16 mouse cellular contexts compared by ENCODE assay signal in the genomic region with DNA sequence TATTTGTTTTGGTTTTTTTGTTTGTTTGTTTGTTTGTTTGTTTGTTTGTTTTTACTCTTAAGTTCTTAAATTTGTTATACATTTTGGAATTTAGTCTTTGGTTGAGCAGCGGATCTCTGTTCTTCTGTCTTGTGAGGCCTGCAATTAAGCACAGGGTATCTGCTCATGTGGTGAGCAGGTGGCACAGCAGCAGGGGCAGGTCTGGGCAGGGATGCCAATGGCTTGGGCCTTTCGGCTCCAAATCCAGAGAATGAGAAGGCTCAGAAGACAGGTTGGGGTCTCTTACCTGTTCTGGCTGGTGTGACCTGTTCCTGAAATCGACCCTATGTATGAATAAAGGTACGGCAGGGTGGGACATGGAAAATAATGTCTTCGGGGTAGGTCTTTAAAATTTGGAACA.
"Had no signal": no experiment of that assay in that cellular context is flagged by ENCODE, and none has a peak within 500 bp of the region (broad histone marks: within the 10 kb centered on the region; RNA-seq: fewer than 3 reads in every experiment).

No protein-coding gene starts in this region.

- DNase-seq: heart, postnatal 10 days; heart, postnatal 14 days; heart, postnatal 36 days; heart, postnatal 4 days; kidney, adult 11 months; kidney, adult 18-20 months; kidney, adult 2 months; kidney, adult 8-10 months; kidney, adult 9 months; kidney, postnatal 10 days; kidney, postnatal 14 days; kidney, postnatal 25 days; kidney, postnatal 36 days; kidney, postnatal 4 days; layer of hippocampus, adult 9-11 months; layer of hippocampus, postnatal 36 days had no signal
